Mouse (Mus musculus) T-cell, adult 2 months (primary cell): ENCODE data around the gene Slc35b2.

Experiments
- DNase-seq: peaks from one replicate; pipeline ENCODE4 v3.0.0; 2022; ENCODE audit warnings: low spot score

Gene Slc35b2

DNA sequence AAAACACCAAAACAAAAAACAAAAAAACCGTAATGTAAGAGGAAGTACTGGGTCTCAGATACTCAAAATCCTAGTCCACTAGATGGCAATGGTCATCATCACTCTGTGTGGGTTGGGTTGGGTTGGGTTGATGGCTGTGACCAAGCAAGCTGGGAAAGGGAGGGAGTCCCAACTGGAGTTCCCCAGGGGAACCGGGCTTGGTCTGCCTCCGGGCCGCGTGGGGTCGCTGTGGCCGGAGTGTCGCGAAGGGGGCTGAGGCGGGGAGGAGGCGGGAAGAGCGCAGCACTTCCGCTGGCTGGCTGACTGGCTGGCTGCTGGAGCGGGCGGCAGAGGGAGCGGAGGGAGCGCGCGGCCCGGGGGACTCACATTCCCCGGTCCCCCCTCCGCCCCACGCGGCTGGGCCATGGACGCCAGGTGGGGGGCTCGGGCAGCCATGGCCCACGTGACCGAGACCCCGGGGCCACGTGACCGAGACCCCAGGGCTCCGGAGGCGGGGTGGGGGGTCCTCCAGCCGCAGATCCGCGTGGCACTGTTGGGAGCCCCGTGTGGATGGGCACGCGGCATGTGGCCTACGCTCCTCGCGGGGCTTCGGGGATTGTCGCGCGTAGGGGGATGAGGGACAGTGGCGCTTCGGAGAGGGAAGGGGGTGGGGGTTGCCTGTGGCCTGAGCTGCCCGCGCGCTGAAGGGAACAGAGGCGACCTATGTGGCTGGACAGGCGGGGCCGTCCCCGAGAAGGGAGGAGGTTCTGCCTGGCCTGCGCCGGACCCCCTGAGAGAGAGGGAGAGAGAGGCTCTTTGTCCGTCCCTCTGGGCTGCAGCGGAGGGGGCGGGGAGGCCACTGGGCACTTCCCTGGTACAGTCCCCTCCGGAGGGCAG is at the start of gene Slc35b2:
Gene Slc35b2, plus strand, starts transcription at position 220 of the 876 bp plus-strand sequence.
- peak; percentile 88 for DNase-seq

- DNase-seq = no peak
Observed at GRCm38 (mm10) chr17:45515204-45515726, 48.4 kb upstream of the Slc35b2 start.

DNA sequence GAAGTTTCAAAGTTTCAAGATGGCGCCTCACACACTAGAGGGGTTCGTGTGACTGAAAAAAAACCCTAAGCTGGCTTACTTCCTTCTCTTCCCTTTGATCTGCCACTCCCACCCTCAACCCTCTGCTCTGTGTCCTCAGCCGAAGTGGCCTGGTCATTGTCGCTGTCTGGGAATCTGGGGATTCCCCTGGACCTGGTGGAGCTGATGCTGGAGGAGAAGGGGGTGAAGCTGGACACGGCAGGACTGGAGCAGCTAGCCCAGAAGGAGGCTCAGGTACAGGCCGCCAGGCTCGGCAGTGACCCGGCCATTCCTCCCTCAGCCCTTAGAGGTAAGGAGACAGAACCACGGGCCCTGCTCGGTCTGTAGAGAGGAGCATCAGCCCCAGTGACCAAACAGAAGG is 47.9 kb upstream of the Slc35b2 start:
- no peak for DNase-seq

DNA sequence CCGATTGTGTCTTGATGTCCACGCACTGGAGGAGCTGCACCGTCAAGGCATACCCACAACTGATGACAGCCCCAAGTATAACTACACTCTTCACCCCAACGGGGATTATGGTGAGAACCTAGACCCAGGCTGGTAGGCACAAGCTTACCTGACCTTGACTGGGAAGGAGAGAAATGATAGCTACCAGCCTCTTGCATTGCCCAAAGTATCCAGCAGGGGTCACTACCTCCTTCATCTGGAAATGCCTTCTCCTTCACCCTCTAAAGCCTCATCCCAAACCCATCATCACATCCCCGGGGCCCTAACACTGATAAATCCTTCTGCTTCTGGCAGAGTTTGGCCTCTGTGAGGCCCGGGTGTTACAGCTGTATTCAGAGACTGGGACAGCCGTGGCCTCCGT is 47.2 kb upstream of the Slc35b2 start:
- peak; percentile 54 for DNase-seq

DNA sequence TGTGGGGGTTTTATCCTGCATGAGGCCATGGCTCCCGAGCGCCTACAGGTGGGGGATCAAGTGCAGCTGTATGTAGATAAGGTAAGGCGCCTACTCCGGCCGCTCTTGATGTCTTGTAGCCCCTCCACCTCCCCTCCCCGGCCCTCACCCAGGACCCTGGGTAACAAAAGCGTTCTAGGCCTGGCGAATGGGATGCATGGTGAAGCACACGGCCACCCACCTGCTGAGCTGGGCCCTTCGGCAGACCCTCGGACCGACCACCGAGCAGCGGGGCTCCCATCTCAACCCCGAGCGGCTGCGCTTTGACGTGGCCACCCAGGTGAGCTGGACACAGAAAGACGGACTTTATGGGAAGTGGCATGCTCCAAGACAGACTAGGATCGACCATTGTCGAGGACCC is 46.5 kb upstream of the Slc35b2 start:
- no peak for DNase-seq

DNA sequence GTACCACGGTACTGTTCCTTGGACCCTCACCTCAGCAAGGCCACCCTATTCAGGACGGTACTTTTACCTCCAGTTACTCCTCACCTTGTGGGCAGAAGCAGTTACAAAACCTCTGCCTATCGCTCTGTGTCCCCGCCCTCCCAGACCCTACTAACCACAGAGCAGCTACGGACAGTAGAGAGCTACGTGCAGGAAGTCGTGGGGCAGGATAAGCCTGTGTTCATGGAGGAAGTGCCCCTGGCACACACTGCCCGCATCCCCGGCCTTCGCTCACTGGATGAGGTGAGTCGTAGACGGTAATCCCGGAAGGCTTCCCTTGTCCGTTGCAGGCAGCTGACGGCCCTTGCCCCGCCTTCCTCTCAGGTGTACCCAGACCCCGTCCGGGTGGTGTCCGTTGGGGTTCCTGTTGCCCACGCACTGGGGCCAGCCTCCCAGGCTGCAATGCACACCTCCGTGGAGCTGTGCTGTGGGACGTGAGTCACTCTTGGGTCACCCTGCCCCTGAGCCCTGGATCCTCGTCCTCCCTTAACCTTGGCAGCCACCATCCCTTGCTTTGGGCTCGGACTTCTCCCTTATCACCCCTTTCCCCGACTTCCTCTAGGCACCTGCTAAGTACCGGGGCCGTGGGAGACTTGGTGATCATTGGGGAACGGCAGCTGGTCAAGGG is 46.0 kb upstream of the Slc35b2 start:
- DNase-seq = no peak

GRCm38 (mm10) chr17:45518766-45519475 is 44.8 kb upstream of the Slc35b2 start:
- DNase-seq = no peak

- DNase-seq = no peak
Observed at GRCm38 (mm10) chr17:45520136-45520535, 43.5 kb upstream of the Slc35b2 start.

GRCm38 (mm10) chr17:45523263-45523662 is 40.4 kb upstream of the Slc35b2 start, which contains the start of gene Tcte1:
Gene Tcte1, plus strand, starts transcription at chr17:45523434.
- DNase-seq = no peak

- no peak for DNase-seq
Observed at GRCm38 (mm10) chr17:45524961-45525360, 38.7 kb upstream of the Slc35b2 start.

DNA sequence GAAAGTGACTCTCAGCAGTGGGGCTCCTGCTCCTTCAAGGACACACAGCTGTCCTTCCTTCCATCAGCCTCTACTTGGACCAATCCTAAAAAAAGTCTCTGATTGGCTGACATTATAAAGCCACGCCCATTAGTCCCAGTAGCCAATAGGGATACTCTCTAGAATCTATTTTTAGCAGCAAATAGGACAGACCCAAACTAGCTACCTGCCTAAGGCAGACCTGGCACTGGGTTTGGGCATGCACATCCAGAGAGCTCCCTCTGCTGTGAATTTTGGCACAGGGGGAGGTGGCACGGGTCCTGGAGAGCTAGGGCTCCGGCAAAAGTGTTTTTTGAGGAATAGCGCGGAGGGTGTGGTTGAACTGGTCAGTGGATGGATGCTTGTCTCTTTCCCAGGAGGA is 37.1 kb upstream of the Slc35b2 start:
- DNase-seq = no peak

DNA sequence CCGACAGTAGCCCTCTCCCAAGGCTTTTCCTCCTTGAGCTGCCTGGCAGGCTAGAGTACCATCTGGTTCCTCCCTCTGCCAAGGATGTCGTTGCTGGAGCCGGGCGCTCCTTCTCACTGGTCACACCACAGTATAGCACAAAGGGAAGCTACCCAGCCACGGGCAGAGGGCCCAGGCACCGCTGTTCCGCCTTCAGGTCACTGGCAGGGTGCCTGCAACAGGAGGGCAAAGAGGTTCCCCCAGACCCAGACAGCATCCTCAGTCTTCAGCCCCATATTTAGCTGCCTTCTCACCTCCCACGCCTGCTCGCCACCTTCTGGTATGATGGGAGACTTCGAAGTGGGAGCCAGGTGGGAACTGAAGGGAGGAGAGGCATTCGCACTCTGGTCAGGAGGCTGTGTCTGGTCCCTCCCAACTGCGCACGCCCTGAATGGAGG is 33.3 kb upstream of the Slc35b2 start:
- DNase-seq = no peak

- DNase-seq = no peak
Observed at GRCm38 (mm10) chr17:45532896-45533295, 30.8 kb upstream of the Slc35b2 start.

DNA sequence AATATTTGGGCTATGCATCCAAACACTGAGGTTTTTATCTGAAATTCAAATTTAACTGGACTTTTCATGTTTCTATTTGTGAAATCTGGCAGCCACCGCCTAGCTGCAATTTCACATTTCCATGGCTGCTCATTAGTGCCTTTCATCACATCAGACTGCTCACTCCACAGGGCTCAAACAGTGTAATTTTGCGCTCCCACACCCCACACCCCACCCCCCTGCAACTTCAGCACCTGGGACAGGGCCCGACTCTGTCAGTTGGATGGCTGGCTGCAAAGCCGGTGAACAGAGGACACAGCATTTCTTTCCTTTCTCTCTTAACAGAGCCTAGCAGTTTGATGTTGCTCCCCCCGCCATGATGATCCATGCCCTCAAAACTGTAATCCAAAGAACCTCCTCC is 27.4 kb upstream of the Slc35b2 start:
- no peak for DNase-seq

DNA sequence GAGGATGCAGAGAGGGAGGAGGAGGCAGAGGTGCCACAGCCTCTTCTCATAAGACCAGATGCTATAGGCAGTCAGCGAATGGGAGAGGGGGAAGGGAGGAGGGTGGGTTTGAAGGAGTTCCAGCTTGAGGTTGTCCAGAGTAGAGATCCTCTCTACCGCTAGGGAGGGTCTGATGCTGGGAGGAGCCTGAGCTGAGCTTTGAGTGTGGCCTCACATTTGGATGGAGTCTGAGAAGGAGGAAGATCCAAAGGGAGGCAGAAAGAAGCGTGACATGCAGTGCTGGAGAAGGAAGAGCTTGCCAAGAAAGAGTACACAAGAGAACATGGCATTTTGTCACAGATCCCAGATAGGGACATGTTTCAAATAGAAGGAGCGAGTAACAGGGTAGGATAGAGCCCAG is 25.3 kb upstream of the Slc35b2 start:
- DNase-seq = no peak

DNA sequence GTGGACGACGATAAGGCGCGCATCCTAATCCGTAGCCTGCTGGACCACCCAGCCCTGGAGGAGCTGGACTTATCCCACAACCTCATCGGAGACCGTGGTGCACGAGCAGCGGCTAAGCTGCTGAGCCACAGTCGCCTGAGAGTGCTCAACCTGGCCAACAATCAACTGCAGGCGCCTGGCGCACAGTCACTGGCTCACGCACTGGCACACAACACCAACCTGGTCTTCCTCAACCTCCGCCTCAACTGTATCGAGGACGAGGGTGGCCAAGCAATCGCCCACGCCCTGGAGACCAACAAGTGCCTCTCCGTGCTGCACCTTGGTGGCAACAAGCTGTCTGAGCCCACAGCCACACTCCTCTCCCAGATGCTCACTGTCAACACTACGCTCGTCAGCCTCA is 24.0 kb upstream of the Slc35b2 start:
- no peak for DNase-seq

- no peak for DNase-seq
Observed at GRCm38 (mm10) chr17:45542129-45542528, 21.5 kb upstream of the Slc35b2 start.

- no peak for DNase-seq
Observed at GRCm38 (mm10) chr17:45542705-45543104, 21.0 kb upstream of the Slc35b2 start.

DNA sequence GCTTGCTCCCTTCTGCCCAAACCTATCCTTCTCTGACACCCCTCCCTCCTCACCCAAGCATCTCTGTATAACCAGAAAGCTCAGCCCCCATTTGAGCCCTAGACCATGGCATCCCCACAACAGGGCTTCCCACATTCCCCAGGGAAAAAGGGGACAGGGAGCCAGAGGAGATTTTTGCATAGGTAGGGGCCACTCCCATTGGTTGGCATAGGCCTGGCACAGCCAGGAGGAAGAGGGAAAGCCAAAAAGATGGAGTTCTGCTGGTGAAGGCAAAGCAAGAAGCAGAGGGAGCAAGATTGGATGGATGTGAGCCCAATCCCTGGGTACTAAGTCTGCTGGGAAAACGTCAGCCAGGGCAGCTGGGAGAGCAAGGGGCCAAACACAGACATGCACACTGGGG is 20.6 kb upstream of the Slc35b2 start:
- DNase-seq = no peak

DNA sequence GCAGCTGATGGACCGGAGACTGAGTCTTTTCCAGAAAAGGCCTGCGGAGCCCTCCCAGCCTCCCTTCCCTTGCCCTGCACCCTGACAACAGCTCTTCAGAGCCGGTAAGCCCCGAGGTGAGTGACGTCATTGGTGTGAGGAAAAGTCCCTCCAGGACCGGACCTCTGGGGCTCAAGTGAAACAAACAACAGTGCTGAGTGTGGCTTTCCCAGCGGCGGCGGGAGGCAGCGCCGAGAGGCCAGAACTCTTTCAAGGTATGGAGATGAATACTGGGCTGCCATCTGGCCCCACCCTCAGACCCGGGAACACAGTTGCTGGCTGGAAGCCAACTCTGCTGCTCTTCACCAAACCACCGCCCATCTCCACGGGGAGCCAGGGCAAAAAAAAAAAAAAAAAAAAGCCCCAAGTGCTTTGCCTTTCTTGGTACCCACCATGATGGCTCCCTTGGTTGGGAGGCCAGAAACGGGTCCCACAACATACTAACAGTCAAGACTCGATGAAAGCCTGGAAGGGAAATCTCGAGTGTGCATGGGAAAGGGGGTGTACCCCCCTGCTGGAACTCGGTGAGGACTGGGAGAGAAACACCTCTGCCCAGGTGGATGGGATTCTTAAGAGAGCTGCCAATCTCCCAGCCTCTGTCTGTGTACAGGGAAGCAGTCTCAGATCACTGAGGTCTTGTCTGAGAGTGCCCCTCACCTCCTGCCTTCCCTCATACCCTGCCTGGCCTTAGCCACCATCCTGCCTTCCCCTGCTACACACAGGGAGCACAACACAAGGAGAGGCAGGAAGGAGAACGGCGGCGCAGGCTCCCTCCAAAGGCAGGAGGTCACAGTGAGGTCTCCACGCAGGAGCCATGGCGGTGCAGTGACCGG is 19.4 kb upstream of the Slc35b2 start:
- DNase-seq = no peak

DNA sequence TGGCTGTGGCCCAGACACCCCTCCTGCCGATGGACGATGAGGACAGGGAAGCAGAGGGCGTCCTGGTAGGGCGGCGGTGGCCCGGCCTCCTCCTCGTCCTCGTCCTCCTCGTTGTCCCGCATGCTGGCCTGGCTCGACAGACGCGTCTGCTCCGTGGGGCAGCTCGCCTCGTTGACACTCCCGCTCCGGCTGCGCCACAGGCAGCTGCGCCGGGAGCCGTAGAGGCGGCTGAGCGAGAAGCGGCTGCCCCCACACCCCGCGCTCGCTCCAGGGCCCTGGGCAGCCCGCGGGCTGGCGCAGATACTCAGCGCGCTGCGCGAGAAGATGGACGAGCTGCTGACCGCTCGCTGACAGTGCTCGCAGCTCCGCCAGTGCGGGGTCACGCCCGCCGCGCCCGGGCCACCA is 18.8 kb upstream of the Slc35b2 start:
- no peak for DNase-seq
